Mouse (Mus musculus) layer of hippocampus, adult 2 months (tissue): ENCODE measurements around the gene Palm3. TPM values are rescaled to one million over a fixed set of nuclear protein-coding genes. Genes with fewer than 3 reads are reported as not detected.
A peak's percentile ranks its signal among the peaks of the same experiment; 100 is the strongest.

ENCODE experiments used
- DNase-seq, 2 experiments: peaks; one replicate each; pipeline ENCODE4 v3.0.0; 2022; ENCODE audit warnings: low spot score in 2 of 2
- H3K27ac ChIP-seq: fragments of 200-600 bp; 2 replicates; pipeline ENCODE4 v1.8.1; 2022
- H3K4me3 ChIP-seq: fragments of 200-600 bp; 2 replicates; pipeline ENCODE4 v1.8.1; 2022; ENCODE audit warnings: mild to moderate bottlenecking
- CTCF ChIP-seq: fragments of 200-600 bp; conservative IDR thresholded peaks from 2 replicates; pipeline ENCODE4 v1.8.1; 2022; ENCODE audit warnings: antibody characterized with exemption, mild to moderate bottlenecking, moderate library complexity
- total RNA-seq, 2 experiments: library from RNA; stranded (reverse); gene quantifications; 2 replicates each; pipeline ENCODE4 v1.2.3; 2021

Palm3 gene
- total RNA-seq, 2 experiments from 2014 or later, result 2.8 TPM

DNA sequence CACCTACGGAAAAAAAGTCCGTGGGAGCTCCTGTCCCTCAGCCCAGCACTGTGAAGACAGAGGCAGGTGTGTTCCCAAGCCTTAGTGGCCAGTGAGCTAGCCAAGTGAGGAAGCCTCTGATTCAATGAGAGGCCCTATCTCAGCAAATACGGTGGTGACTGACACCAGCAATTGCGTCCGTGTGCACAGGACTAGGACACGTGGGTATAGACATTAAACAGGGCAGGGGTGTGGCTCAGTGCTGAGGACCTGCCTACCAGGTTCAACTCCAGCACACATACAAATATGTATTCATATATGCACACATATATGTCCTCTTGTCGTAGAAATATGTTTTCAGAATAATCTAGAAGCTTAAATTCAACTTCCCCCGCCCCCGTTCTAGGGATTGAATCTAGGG is 1.5 kb upstream of the Palm3 start:
- no peak for TF ChIP-seq CTCF
- Histone ChIP-seq H3K27ac (no peak overlapping the region), H3K4me3 (no peak overlapping the region)
- DNase-seq, result no peak

DNA sequence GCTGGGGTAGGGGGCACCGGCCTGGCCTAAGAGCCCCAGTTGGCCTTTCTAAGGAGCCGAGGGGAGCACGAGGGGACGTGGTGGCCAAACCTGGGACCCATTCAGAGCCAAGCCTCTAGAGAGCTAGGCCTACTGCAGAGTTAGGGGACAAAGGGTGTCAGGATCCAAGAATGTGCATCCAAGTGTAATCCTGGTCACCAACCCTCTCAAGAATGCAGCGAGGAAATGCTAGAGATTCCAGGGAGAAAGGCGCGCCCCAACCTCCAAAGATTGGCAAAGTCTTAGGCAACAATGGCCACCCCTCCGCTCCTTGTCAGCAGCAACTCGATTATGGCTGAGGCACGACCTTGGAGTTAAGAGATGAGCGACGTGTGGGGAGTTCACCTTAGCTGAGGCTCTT is 298 bp downstream of the Palm3 start:
- no peak overlapping the region for H3K4me3 ChIP-seq
- TF ChIP-seq CTCF, result no peak
- DNase-seq, result no peak
- H3K27ac ChIP-seq, result no peak overlapping the region

DNA sequence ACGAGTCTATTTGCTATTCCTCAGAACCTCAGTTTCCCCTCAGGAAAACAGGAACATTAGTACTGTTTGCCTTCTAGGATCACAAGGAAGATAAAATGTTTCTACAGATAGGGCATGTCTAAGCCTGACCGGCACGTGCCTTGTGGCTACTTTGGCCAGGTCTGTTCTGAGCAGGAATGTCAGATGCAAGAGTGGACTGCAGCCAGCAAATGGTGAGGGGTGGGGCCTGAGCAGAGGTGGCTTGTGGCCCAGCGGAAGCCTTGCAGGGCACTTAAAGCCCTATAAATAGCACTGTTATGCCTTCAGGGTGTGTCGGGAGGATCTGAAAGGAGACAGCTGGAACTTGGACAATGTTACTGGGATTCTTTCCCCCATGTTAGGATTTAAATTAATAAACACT is 1.8 kb downstream of the Palm3 start:
- no peak for TF ChIP-seq CTCF
- H3K27ac ChIP-seq, result no peak overlapping the region
- H3K4me3 ChIP-seq, result no peak overlapping the region
- no peak for DNase-seq

DNA sequence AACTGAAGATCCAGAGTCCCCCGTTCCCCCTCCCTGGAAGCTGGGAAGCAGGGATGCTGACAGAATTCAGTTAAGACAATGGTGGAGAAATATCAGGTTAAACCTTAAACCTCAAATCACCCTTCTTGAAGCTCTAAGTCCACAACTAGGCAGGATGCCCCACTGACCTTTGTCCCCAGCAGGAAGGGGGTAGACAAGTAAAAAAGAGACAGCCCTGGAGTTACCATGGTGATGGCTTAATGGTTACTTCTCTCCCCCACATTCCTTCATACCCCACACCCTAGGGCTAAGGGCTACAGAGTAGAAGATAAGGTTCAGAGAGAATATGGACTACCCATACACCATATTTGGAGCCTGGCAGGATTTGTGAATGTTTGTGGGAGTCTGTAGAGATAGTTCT is 2.4 kb downstream of the Palm3 start:
- no peak for TF ChIP-seq CTCF
- no peak for DNase-seq
- H3K27ac ChIP-seq, result no peak overlapping the region
- no peak overlapping the region for H3K4me3 ChIP-seq

DNA sequence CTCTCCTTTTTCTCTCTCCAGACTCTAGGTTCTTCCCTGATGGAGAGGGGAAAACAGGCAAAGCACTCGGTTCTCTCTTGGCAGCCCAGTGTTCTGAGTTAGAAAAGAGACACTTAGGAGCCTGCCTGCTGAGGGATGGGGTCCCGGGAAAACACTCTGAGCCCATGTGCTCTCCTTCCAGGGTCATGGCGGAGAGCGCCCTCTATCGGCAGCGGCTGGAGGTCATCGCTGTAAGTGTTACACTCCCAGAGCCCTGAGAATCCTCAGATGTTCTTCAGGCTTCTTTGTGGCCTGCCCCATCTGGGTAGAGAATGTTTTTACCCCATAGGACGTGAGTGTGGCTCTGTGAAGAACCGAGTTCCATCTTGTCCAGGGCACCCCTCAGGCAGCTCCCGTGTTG is 2.9 kb downstream of the Palm3 start:
- no peak overlapping the region for H3K27ac ChIP-seq
- H3K4me3 ChIP-seq, result no peak overlapping the region
- TF ChIP-seq CTCF, result peak; percentile 79
- peak in 1 of 2 experiments; percentile 37 for DNase-seq

DNA sequence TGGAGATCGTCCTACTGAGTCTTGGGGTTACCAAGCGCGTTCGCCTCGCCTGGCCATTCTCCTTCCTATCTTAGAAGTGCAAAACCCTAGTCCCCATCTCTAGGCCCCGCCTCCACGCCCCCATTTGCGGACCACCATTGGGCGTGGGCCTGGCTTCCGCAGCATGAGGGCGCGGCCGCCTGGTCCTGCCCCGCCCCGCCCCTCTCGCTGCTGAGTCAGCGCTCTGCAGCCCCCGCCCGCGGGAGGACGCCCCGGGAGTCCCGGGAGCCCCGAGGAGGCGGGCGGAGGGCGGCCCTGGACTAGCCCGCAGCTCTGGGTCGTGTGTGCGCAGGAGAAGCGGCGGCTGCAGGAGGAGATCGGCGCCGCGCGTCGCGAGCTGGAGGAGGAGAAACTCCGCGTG is 4.6 kb downstream of the Palm3 start:
- TF ChIP-seq CTCF, result no peak
- no peak overlapping the region; the same call in 1 of the 2 replicates for H3K27ac ChIP-seq
- peak overlapping the region; percentile 59 for H3K4me3 ChIP-seq
- DNase-seq, result peak in 1 of 2 experiments; percentile 27

DNA sequence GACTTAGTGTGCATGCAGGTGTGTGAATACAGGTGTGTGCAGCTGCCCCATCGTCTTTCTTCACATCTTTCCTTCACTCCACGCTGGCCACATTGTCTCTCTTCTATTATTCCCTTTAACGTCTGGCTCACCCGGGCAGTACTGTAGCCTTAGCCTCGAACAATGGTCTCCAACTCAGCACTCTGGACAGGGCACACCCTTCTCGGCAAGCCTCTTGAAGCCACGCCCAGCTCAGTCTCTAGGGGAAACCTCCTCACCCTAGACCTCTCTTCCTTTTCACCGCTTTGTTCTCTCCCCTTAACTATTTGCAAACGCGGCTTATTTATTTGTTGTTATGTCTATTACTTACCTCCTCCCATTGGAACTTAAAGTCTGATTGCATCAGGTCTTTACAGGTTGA is 6.2 kb downstream of the Palm3 start:
- no peak for DNase-seq
- no peak overlapping the region for H3K4me3 ChIP-seq
- H3K27ac ChIP-seq, result no peak overlapping the region
- TF ChIP-seq CTCF, result no peak

DNA sequence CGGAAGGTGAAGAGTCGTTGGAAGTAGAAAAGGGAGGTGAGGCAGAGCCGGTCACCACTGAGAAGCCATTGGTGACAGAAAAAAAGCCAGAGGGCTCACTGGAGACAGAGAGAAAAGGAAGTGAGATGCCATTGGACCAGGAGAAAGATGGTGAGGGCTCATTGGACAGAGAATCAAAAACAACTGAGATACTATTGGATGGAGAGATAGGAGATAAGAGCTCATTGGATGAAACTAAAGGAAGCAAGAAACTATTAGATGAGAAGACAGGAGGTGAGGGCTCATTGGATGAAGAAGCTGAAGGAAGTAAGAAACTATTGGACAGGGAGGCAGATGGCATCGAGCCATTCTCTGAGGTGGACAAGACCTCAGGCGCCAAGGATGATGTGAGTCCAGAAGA is 8.0 kb downstream of the Palm3 start:
- no peak for TF ChIP-seq CTCF
- DNase-seq, result no peak
- Histone ChIP-seq H3K27ac (no peak overlapping the region), H3K4me3 (no peak overlapping the region)

DNA sequence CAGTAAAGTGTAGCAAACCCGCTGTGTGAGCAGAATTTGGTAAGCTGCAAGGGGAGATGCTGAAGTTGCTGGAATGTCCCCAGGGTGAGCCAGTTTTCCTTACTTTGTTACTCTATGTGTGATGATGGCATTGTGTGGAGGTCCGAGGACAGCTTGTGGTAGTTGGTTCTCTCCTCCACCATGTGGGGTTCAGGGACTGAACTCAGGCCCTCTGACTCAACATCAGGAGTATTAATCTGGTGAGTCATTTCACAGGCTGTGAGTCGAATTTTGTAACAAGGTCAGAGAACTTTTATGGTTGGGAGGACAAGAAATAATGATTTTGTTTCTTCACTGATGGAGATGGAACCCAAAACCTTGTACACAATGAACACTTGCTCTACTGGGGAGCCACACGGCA is 11.5 kb downstream of the Palm3 start:
- Histone ChIP-seq H3K27ac (no peak overlapping the region), H3K4me3 (no peak overlapping the region)
- DNase-seq, result no peak
- TF ChIP-seq CTCF, result no peak

DNA sequence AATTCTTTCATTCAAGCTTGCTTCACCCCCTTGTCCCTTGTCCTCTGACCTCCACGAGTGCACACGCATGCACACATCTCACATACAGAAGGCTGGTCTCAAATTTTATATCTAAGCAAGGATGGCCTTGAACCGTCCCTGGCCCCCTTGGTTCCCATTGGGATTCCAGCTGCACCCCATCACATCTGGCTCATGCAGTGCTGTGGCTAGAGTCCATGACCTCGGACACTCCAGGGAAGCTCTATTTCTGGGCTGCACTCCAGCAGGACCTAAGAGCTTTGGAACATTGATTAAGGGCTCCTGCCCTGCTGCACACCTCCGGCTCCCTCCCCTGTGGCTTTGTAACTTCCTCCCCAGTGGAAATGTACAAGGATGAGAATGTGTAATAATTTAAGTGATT is 16.7 kb downstream of the Palm3 start:
- no peak for TF ChIP-seq CTCF
- Histone ChIP-seq H3K4me3 (no peak overlapping the region), H3K27ac (no peak overlapping the region)
- DNase-seq, result no peak

DNA sequence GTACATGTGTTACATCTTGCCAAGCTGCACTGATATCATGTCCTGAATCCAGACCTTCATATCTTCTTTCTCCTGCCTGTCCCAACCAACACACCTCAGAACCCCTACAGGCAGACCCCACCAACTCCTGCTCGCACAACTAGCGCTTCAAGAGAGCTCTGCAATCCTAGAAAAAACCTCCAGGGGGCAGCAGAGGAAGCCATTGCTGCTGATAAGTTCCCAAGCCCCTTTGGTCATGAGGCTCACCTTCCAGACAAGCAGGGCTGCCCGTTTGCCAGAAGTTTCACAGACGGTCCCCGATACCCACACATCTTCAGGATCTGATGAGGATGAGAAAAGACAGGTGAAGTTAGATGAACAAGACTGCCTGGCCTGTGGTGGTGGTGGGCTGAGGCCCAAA is 17.8 kb downstream of the Palm3 start:
- Histone ChIP-seq H3K27ac (no peak overlapping the region), H3K4me3 (no peak overlapping the region)
- peak; percentile 46 to 84 for DNase-seq
- TF ChIP-seq CTCF, result peak; percentile 93

DNA sequence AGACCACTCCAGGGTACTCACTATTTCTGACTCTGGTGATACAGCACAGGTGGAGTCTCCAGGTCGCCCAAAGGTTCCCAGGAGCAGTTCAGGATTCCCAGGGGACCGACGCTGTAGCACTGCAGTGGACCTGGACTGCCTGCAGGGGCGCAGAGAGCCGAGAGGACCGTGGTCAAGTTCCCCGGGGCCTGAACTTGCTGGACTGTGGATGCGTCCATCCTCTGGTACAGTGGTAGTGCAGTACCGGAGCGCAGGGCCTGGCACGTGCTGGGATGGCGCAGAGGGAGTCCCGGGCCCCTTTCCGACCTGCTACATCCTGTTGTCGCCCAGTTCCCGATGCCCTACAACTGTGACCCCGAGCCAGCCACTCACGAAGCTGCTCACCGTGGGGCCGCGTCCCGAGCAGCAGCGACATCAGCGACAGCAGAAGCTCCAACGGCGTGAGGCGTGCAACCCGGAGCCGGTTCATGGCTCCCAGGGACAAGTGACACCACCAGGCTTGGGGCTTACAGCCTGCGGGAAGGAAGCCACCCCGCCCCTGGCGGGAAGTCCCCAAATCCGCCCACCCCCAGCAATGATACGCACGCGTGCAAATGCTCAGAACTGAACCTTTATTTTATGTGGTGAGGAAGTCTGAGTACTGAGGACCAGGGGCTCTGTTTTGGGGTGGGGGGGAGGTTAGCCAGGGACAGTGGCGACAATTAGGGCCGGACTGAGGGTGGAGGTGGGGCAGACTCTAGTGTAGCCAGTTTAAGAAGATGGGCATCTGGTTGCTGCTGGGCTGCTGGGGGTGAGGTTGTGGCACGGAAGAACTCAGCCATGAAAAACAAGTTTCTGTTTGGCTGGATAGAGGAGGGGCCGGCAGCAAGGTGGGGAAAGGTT is 21.0 kb downstream of the Palm3 start, which contains the start of gene Il27ra:
TSS of gene Il27ra (minus strand) at position 524 of the 882 bp plus-strand sequence.
- Histone ChIP-seq H3K4me3 (peak within 1 kb of the TSS; percentile 58), H3K27ac (peak within 1 kb of the TSS; percentile 72)
- peak in 1 of 2 experiments; percentile 38 for DNase-seq
- TF ChIP-seq CTCF, result peak; percentile 84

DNA sequence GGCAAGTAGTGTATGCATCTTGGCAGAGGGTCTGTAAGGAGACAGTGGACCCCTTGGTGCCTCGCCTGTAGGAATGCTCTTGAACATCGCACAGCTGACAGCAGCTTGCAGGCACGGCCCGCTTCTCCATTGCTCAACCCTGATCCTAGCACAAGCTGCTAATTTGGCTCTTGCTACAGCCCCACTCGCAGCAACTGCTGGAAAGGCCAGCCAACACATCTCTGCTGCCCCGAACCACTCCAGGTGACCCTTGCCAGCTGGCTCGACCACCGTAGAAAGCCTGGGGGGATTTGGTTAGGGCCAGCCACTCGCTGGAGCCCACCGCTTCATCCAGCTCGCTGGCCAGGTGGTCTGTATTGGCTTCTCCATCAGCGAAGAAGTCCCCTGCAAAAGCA is 21.7 kb downstream of the Palm3 start:
- TF ChIP-seq CTCF, result no peak

DNA sequence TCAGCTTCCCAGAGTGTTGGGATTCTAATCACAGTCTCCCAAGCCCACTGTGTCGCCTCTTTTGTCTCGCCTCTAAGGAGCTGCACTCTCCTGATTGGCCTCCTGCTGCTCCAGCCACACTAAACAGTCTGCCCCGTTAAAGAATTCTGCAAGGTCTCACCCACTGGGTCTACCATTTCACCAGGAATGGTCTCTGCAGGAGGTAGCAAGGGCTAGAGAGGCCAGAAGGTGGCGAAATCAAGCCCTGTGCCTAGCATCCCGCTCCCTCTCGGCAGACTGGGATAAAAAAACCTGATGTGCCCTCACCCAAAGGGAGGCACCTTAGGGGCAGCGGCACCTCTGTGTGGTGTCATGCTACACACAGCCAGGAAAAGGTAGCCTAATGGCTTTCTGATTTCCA is 22.8 kb downstream of the Palm3 start:
- Histone ChIP-seq H3K4me3 (no peak overlapping the region), H3K27ac (no peak overlapping the region)
- no peak; the same call in 1 of the 2 replicates for TF ChIP-seq CTCF
- DNase-seq, result no peak

More for the DNA sequence above, 21.7 kb downstream of the Palm3 start:
- DNase-seq, result no peak
- H3K27ac ChIP-seq, result peak overlapping the region; percentile 72; the same call in 1 of the 2 replicates
- H3K4me3 ChIP-seq, result peak overlapping the region; percentile 58; the same call in 1 of the 2 replicates
